Mouse (Mus musculus) forebrain, embryonic 13.5 days (tissue): ENCODE results near the gene Gm3336. TPM values are rescaled to one million over a fixed set of nuclear protein-coding genes. Genes with fewer than 3 reads are reported as not detected.

Experiments used
- ATAC-seq: fragments of 200-750 bp; cut with Nextera tagmentation; 2 replicates; pipeline ENCODE4 v1.8.0; 2017
- H3K27ac ChIP-seq: fragments of 300-500 bp; sonication (generic); 2 replicates; pipeline ENCODE4 v1.5.1; 2015; ENCODE audit warnings: inconsistent platforms, mild to moderate bottlenecking, moderate library complexity
- H3K27me3 ChIP-seq: fragments of 300-500 bp; sonication (generic); 2 replicates; pipeline ENCODE4 v1.6.1; 2015; ENCODE audit warnings: mild to moderate bottlenecking, inconsistent platforms
- H3K36me3 ChIP-seq: fragments of 300-500 bp; sonication (generic); 2 replicates; pipeline ENCODE4 v1.6.1; 2015; ENCODE audit warnings: mild to moderate bottlenecking, inconsistent platforms; ENCODE audit not compliant: poor library complexity, severe bottlenecking
- H3K4me1 ChIP-seq: fragments of 300-500 bp; sonication (generic); 2 replicates; pipeline ENCODE4 v1.6.1; 2015; ENCODE audit warnings: inconsistent platforms
- H3K4me2 ChIP-seq: fragments of 300-500 bp; sonication (generic); 2 replicates; pipeline ENCODE4 v1.6.1; 2015; ENCODE audit warnings: inconsistent platforms, mild to moderate bottlenecking, moderate library complexity
- H3K4me3 ChIP-seq: fragments of 300-500 bp; sonication (generic); 2 replicates; pipeline ENCODE4 v1.5.1; 2015; ENCODE audit warnings: mild to moderate bottlenecking, inconsistent platforms
- H3K9ac ChIP-seq: fragments of 300-500 bp; sonication (generic); 2 replicates; pipeline ENCODE4 v1.6.1; 2015; ENCODE audit warnings: mild to moderate bottlenecking, inconsistent platforms
- H3K9me3 ChIP-seq: fragments of 300-500 bp; sonication (generic); replicated peaks from 2 replicates; pipeline ENCODE4 v1.6.1; 2016; ENCODE audit warnings: inconsistent platforms
- WGBS: fragments of 180-500 bp; shearing (Covaris S2); methylation state at CpG from one replicate; pipeline ENCODE4 v1.1.7; 2015; 5-methylcytosine and 5-hydroxymethylcytosine counted together
- polyA plus RNA-seq: library from polyadenylated mRNA; unstranded; fragments of >200 nt; fragmentation: Nextera tagmentation; extraction: Ambion mirVana; gene quantifications from 2 replicates; pipeline ENCODE4 v1.2.1, GENCODE M21; 2015

Gene Gm3336
- polyA plus RNA-seq, 1 experiment from 2014 or later: not detected

DNA sequence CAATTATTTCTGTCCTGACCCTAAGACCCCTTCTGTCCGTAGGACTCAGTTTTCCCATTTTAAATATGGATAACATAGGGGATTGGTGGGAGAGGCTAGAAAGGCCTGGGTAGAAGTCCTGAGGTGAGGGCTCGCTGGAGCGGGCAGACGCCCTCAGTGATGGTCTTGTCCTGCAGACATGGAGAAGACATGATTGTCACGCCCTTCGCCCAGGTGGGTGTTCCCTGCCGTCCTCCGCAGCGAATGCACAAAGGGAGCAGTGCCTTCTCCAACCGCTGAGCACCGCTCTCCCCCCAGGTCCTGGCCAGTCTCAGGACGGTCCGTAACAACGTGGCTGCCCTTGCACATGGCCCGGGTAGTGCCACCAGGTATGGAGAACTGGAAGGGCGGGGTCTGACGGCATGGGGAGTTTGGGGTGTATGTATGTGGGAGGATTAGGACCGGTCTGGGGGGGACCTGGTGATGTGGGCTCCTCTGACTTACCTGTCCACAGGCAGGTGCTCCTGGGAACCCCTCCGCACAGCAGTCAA lies 27.4 kb downstream of the Gm3336 start:
- WGBS: 59% methylated on average over 19 of the region's 19 CpGs
- ATAC-seq: no peak
- H3K27ac ChIP-seq: no peak overlapping the region
- no peaks in the 10 kb centered on the region for H3K36me3 ChIP-seq
- H3K9ac ChIP-seq: no peak overlapping the region
- H3K4me3 ChIP-seq: no peak overlapping the region
- H3K9me3 ChIP-seq: no peaks in the 10 kb centered on the region
- peaks cover 16% of the 10 kb centered on the region for H3K4me1 ChIP-seq
- peaks cover 83% of the 10 kb centered on the region for H3K27me3 ChIP-seq
- H3K4me2 ChIP-seq: no peak overlapping the region

DNA sequence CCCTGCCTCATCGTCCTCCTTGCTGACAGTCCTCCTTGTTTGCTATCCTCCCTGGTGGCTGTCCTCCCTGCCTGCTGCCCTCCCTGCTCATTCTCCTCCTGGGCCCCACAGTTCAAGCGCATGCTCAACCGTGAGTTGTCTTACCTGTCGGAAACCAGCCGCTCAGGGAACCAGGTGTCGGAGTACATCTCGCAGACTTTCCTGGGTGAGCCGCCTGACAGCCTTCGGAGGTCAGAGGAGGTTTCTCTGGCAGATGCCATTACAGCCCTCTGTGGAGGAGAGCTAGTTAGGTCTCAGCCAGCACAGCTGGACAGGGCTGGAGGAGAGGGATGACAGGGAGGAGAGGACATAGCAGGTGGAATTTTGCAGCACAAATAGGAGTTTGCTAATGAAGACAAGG lies 28.3 kb downstream of the Gm3336 start:
- Histone ChIP-seq H3K36me3 (no peaks in the 10 kb centered on the region), H3K9me3 (no peaks in the 10 kb centered on the region), H3K4me2 (no peak overlapping the region), H3K4me3 (no peak overlapping the region), H3K27me3 (peaks cover 74% of the 10 kb centered on the region), H3K9ac (0 out of 2 replicates have a peak overlapping the region, but pooled peaks have one; percentile 21), H3K4me1 (peaks cover 16% of the 10 kb centered on the region), H3K27ac (no peak overlapping the region)
- 75% methylated on average over 9 of the region's 9 CpGs for WGBS
- ATAC-seq: no peak

GRCm38 (mm10) chr8:70747211-70747890 lies 29.0 kb downstream of the Gm3336 start:
- no peak overlapping the region for H3K27ac ChIP-seq
- no peak overlapping the region for H3K4me3 ChIP-seq
- H3K9me3 ChIP-seq: no peaks in the 10 kb centered on the region
- H3K27me3 ChIP-seq: peaks cover 67% of the 10 kb centered on the region
- no peak overlapping the region for H3K4me2 ChIP-seq
- no peak for ATAC-seq
- 87% methylated on average over 18 of the region's 18 CpGs for WGBS
- 0 out of 2 replicates have a peak overlapping the region, but pooled peaks have one; percentile 21 for H3K9ac ChIP-seq
- no peaks in the 10 kb centered on the region for H3K36me3 ChIP-seq
- H3K4me1 ChIP-seq: peaks cover 16% of the 10 kb centered on the region

GRCm38 (mm10) chr8:70748246-70749096 lies 30.1 kb downstream of the Gm3336 start:
- no peak for ATAC-seq
- H3K27me3 ChIP-seq: peaks cover 56% of the 10 kb centered on the region
- no peaks in the 10 kb centered on the region for H3K36me3 ChIP-seq
- no peak overlapping the region for H3K9ac ChIP-seq
- no peak overlapping the region for H3K4me2 ChIP-seq
- no peak overlapping the region for H3K27ac ChIP-seq
- 90% methylated on average over 23 of the region's 23 CpGs for WGBS
- H3K4me1 ChIP-seq: peaks cover 10% of the 10 kb centered on the region
- H3K4me3 ChIP-seq: no peak overlapping the region
- no peaks in the 10 kb centered on the region for H3K9me3 ChIP-seq

- no peak overlapping the region for H3K4me2 ChIP-seq
- peaks cover 3% of the 10 kb centered on the region for H3K4me1 ChIP-seq
- H3K9ac ChIP-seq: no peak overlapping the region
- no peak overlapping the region for H3K27ac ChIP-seq
- no peaks in the 10 kb centered on the region for H3K9me3 ChIP-seq
- no peaks in the 10 kb centered on the region for H3K36me3 ChIP-seq
- ATAC-seq: no peak
- 82% methylated on average over 19 of the region's 19 CpGs for WGBS
- no peak overlapping the region for H3K4me3 ChIP-seq
- H3K27me3 ChIP-seq: peaks cover 49% of the 10 kb centered on the region
Observed at GRCm38 (mm10) chr8:70749097-70749674, 30.8 kb downstream of the Gm3336 start.

GRCm38 (mm10) chr8:70750128-70750680 lies 31.9 kb downstream of the Gm3336 start:
- Histone ChIP-seq H3K27me3 (peaks cover 39% of the 10 kb centered on the region), H3K4me1 (peaks cover 4% of the 10 kb centered on the region), H3K4me2 (no peak overlapping the region), H3K27ac (no peak overlapping the region), H3K9me3 (no peaks in the 10 kb centered on the region), H3K4me3 (no peak overlapping the region), H3K9ac (no peak overlapping the region), H3K36me3 (no peaks in the 10 kb centered on the region)
- no peak for ATAC-seq
- WGBS: 89% methylated on average over 13 of the region's 13 CpGs

DNA sequence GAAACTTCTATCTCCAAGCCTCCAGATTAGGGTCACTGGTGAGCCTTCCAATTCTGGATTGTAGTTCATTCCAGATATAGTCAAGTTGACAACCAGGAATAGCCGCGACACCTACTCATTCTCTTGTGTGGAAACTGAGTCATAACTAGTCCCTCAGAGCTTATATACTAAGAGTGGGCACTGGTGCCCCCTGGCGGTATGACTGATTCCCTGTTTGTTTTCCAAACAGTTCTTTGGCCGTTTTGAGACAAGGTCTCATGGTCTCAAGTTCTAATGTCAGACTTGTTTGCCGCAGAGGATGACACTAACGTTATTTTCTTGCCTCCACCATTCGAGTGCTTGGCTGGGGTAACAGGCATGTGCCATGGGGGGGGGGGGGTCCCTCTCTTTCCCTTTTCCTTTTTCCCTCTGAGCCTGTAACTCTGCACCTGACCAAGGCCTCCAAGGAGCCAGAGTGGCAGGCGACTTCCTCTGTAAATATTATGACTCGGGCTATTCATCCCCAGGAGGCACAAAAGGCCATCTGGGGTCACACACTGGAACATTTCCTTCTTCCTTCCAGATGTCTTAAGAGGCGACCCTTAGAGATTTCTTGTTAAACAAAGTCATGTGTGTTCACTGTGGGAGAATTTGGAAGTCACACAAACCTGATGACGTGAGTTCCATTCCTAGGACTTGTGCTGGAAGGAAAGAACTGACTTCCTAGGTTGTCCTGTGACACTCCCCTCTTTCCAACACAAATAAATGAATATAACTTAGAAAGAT lies 33.8 kb downstream of the Gm3336 start:
- Histone ChIP-seq H3K27me3 (peaks cover 19% of the 10 kb centered on the region), H3K9me3 (no peaks in the 10 kb centered on the region), H3K4me2 (no peak overlapping the region), H3K4me1 (peaks cover 23% of the 10 kb centered on the region), H3K9ac (no peak overlapping the region), H3K4me3 (no peak overlapping the region), H3K36me3 (peaks cover 12% of the 10 kb centered on the region), H3K27ac (no peak overlapping the region)
- WGBS: 45% methylated on average over 11 of the region's 11 CpGs
- ATAC-seq: no peak

DNA sequence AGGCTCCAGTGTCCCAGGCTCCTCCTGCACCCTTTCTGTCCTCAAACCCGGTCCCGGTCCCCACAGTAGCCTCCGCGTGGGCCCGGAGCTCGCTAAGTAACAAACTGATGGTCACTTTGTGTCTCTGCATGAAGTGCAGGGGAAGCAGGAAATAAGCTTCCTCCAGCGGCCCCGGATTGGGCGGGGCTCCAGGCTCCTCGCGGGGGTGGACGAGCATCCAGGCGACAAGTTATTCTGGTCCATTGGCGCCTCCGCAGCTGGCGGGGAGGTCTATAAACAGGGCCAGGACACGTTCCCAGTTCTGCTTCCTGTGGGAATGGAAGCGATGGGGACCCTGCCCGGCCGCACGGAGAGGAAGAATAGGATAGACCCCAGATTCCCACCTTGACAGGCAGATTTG lies 34.8 kb downstream of the Gm3336 start:
- WGBS: 43% methylated on average over 21 of the region's 21 CpGs
- no peak for ATAC-seq
- Histone ChIP-seq H3K4me2 (no peak overlapping the region), H3K36me3 (peaks cover 21% of the 10 kb centered on the region), H3K27ac (no peak overlapping the region), H3K9me3 (no peaks in the 10 kb centered on the region), H3K4me3 (no peak overlapping the region), H3K27me3 (peaks cover 9% of the 10 kb centered on the region; the same call in 1 of the 2 replicates), H3K4me1 (peaks cover 31% of the 10 kb centered on the region), H3K9ac (no peak overlapping the region)

DNA sequence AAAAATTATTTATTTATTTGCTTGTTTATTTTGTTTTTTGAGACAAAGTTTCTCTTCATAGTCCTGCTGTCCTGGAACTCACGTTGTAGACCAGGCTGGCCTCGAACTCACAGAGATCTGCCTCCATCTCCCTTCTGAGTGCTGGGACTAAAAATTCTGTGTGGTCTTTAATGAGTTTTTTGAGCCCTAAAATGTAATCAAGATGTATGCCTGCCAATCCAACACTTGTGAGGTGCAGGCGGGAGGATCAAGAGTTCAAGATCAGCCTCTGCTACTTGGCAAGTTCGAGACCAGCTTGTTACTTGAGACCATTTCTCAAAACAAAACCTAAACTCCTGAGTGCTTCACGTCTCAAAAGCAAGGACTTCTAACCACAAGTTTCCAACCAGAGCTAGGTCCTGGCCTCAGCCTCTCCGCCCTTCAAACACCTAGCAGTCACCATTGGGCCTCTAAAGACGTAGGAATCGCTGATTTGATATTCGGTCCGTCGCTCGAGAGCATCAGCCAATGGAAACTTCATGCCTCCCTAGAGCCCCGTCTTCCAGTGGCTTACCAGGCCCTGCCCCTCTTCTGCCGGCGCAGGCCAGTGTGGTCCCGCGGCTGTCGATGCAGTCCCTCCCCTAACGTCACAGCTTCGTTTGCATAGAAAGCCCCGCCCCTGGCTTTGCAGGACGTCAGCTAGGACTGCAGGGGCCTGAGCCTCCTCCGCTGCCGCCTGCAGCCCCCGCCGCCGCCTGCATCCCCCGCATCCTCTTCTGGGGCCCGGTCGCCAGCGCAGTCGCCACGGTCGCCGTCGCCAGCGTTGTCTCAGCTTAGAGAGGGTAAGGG lies 35.9 kb downstream of the Gm3336 start, which contains the start of gene Rab3a:
Gene Rab3a, plus strand, starts transcription at position 637 of the 828 bp plus-strand sequence.
- H3K27ac ChIP-seq: peak within 1 kb of the TSS; percentile 83

GRCm38 (mm10) chr8:70754871-70755660 lies 36.7 kb downstream of the Gm3336 start:
- peak overlapping the region; percentile 83 for H3K27ac ChIP-seq
- peaks cover 22% of the 10 kb centered on the region for H3K36me3 ChIP-seq
- no peaks in the 10 kb centered on the region for H3K27me3 ChIP-seq
- peak overlapping the region; percentile 93 for H3K4me2 ChIP-seq
- peak overlapping the region; percentile 73 for H3K4me3 ChIP-seq
- H3K9ac ChIP-seq: peak overlapping the region; percentile 85
- WGBS: 15% methylated on average over 50 of the region's 50 CpGs
- peaks cover 48% of the 10 kb centered on the region for H3K4me1 ChIP-seq
- H3K9me3 ChIP-seq: no peaks in the 10 kb centered on the region
- ATAC-seq: peak; percentile 34

More for the DNA sequence above, 35.9 kb downstream of the Gm3336 start, which contains the start of gene Rab3a:
- ATAC-seq: peak; percentile 99
- peak within 1 kb of the TSS; percentile 93 for H3K4me2 ChIP-seq
- no peaks in the 10 kb centered on the region for H3K27me3 ChIP-seq
- peak within 1 kb of the TSS; percentile 85 for H3K9ac ChIP-seq
- peak within 1 kb of the TSS; percentile 73 for H3K4me3 ChIP-seq
- 8% methylated on average over 37 of the region's 37 CpGs for WGBS
- no peaks in the 10 kb centered on the region for H3K9me3 ChIP-seq
- peaks cover 40% of the 10 kb centered on the region for H3K4me1 ChIP-seq
- H3K36me3 ChIP-seq: peaks cover 22% of the 10 kb centered on the region
